Mouse (Mus musculus) gastrocnemius, adult 8-10 months (tissue): ENCODE measurements at regions not wholly inside any gene's neighbourhood (a gene's known extent, or its start where the extent isn't known, plus 50 kb on each side); places are given as distances from the start of the nearest gene placed in this dataset.
"Not testable (repeated sequence)": the region's sequence is repeated elsewhere in the genome, so short reads cannot be mapped to it uniquely, and the experiment has no call there.

Experiments
- DNase-seq, 2 experiments: peaks; one replicate each; pipeline ENCODE4 v3.0.0; 2022; ENCODE audit warnings: low spot score in 2 of 2

DNA sequence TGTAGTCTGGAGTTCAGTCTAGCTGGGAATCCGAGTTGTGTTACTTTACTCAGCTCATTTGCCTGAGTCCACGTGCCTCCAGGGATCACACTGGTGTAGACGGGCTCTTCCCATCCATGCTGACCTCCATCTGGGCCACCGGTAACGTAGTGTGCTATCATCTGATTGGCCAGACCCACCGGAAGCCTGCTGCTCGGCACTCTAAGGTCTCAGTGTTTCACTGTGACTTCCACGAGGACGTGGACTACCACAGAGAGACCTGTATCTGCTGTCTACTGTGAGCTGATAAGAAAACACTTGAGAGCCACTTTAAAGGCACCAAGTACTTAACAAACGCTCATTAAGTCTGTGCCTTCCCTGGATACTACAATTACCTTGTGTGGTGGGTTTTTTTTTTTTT, 262.8 kb upstream of the Nr5a2 start:
- DNase-seq: no peak

DNA sequence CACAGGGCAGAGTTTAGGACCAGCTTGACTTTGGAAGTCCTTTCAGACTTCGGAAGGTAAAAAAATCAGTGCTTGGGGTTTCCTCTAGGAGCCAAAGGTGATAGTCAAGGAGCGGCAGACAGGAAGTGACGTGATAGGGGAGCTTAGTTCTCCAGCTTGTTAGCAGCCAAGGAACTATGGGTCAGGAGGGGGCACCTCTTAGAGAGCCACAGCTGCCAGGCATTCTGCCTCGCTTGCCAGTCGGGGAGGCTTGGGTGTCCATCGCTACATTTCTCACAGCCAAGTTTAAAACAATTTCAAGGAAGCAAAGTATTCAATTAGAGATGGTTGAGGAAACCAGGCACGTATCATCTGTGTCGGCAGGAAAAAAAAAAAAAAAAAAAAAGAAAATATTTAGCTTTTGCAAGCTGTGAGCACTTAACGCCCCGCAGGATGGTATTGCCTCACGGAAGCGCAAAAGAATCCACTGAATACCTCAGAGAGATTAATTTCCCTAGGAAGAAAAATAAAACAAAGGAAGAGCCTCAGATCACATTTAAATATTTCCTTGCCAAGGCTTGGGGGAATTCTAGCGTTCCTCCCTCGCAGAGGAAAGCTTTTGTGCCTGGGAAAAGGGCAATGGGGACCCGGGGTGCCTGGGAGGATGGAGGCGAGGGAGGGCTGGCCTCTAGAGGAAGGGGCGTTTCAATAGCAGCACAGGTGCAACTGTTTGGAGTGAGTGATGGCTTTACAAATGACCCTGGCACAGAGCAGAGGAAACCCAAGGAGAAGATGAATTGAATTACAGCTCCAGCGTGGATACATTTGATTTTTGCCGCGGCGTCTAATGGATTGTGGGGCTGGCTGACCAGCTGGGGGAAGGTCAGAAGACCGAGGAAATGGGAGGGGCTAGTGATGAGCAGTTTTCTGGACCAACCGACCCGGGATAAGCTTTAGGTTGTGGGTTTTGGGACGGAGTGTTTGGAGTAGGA, 261.1 kb upstream of the Nr5a2 start:
- DNase-seq: no peak

DNA sequence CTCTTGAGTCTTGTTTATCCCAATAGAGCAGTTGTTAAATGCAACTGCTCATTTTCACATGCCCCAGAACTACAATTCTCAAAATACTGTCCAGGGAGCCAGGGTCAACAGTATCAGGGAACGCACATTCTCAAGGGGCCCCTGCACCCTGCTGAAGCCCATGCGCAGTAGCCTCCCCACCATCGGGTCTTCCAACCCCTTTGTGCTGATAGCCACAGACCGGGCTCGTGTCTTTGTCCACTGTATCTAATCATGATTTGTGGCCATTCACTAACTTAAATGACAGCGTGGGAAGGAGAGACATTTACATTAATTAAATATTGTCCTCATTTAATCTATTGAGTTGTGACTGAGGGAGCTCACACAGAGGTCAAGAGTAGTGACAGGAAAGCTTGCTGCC, 260.0 kb upstream of the Nr5a2 start:
- DNase-seq: no peak

DNA sequence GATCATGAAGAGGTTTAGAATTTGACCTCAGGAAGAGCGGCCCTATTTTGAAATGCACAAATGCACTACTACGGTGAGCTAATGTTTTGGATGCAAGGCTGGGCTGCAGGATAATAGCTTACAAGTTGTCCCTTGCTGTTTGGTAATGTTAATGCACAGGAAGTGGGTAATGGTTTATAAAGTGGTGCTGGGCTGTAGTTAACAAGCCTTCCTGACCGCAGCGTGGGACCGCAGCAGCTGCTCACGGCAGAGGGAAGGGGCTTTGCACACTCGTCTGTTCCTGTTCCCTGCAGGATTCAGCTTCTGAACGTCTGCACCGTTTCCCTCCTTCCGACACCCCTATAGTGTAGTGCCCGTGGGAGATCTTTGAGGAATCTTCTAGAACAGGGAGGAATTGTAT, 258.4 kb upstream of the Nr5a2 start:
- DNase-seq: no peak

DNA sequence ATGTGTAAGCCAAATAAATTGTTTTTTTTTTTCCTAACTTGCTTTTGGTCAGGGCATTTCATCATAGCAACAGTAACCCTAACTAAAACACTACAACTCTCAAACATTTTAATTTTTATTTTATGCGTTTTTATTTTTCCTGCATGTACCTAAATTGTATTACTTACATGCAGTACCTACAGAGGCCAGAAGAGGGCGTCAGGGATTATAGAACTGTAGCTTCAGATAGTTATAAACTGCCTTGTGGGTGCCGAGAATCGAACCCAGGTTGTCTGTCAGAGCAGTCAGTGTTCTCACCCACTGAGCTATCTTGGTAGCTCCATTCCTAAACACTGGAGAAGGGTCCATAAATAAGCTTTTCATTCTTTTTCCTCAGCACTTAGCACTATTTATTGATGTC, 257.8 kb upstream of the Nr5a2 start:
- DNase-seq: no peak

DNA sequence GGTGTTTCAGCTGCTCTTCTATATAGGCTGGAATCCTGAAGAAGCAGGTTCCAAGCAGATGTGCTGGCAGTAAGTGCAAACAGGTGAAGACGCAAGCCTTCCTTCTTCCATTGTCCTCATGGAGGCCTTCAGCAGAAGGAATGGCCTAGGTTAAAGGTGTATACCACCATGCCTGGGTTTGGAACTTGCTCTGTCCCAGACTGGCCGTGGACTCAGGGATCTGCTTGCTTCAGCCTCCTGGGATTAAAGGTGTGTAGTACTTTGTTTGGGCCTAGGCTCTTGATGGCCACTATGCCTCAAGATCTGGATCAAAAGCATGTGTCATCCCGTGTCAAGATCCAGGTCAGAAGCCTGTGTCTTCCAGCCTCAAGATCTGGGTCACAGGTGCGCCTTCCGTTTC, 257.0 kb upstream of the Nr5a2 start:
- DNase-seq: no peak

DNA sequence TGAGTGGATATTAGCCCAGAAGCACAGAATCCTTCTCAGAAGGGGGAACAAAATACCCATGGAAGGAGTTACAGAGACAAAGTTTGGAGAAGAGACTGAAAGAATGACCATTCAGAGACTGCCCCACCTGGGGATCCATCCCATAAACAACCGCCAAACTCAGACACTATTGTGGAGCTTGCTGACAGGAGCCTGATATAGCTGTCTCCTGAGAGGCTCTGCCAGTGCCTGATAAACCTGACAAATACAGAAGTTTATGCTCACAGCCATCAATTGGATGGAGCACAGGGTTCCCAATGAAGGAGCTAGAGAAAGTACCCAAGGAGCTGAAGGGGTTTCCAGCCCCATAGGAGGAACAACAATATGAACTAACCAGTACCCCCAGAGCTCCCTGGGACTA, 254.1 kb upstream of the Nr5a2 start:
- DNase-seq: not testable (repeated sequence)

DNA sequence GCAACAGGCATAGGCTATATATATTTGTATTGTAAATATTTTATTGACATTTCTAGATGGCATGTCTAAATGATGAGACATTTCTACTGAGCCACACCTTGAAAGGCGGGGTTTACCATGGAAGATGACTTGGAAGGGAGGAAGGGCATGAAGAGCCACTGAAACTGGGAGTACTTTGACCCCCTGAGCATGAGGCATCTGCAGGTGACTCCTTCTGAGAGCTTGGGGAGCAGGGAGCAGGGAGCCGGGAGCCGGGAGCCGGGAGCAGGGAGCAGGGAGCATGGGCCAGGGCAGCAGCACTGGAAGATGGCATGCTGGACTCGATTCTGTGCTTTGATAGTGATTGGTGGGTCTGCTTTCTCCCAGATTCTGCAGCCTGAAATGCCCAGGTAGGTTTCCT, 253.5 kb upstream of the Nr5a2 start:
- DNase-seq: no peak

DNA sequence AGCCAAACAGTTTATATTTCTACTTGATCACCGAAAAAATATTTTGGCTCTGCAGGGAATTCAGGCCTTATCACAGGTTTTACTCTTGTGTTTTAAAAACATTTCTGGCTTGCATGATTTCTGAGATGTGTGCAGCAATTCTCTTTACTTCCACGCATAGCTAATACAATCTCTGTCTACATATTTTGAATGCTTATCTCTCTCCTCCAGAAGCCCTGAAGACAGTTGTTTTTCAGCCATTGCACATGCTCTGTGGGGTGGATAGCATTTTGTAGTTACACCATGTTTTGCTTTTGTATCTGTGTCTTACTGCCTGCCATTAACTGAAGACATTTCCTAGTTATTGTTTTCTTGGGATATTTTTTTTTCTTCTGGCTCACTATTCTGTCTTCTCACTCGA, 252.6 kb upstream of the Nr5a2 start:
- no peak for DNase-seq

DNA sequence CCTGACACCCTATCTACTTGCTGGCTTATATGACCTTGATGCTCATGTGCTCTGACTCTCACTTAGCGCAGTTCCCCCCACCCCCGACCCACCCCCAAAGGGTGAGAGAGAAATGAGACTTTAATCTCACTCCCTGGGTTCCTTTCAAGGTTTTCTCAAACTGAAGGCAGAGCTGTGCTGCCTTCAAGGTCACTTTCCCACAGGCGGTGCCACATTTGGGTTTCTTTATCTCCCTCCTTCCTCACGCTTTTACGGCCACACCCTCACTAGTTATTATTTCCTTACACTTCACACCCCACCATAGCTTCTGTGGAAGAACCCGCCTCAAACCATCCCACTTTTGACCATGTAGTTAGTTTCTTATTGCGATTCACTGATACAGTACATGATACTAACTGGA, 244.1 kb upstream of the Nr5a2 start:
- DNase-seq: no peak

DNA sequence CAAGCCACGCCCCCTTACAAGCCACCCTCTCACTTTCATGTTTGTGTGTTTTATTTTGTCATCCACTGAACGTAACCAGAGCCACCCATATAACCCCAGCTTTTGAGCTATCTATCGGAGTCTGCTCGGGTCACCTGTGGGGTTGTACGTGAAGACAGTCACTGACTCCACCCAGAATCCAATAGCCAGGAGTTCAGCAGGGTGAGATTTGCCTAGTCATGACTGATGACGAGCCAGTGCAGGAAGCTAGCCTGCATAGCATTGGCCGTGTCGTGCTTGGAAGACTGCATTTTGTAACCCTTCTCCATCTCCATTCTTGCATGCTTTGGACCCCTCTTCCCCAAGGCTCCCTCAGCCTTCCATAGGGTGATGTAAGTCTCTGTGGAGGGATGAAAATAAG, 243.3 kb upstream of the Nr5a2 start:
- no peak for DNase-seq

DNA sequence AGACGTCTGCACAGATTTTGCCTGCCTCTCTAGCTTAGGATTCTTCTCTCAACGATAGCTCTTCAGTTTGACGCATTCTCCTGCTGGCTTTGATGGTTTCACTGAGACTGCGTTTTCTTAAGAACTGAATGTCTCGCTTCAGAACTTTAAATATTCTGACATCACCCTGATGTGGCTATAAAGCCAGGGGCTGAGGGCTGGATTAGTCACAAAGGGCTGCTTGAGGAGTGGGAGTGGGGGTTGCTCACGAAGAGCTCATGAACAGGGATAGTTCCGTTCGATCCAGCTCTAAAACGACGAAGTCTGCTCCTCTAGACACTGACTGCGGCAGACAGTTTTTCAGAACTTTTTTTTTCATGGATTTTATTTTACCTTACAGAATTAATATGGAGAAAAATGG, 240.7 kb upstream of the Nr5a2 start:
- DNase-seq: no peak

DNA sequence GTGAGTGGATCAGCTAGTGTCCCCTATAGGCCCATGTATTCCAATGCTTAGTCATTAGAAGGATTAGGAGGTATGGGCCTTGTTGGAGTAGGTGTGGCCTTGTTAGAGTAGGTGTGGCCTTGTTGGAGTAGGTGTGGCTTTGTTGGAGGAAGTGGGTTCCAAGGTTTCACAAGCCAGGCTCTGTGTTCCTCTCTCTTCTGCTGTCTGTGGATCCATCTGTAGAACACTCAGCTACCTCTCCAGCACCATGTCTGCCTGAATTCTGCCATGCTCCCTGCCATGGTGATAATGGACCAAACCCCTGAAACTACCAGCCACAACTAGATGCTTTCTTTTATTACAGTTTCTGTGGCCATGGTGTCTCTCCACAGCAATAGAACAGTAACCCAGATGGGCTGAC, 235.7 kb upstream of the Nr5a2 start:
- no peak for DNase-seq

DNA sequence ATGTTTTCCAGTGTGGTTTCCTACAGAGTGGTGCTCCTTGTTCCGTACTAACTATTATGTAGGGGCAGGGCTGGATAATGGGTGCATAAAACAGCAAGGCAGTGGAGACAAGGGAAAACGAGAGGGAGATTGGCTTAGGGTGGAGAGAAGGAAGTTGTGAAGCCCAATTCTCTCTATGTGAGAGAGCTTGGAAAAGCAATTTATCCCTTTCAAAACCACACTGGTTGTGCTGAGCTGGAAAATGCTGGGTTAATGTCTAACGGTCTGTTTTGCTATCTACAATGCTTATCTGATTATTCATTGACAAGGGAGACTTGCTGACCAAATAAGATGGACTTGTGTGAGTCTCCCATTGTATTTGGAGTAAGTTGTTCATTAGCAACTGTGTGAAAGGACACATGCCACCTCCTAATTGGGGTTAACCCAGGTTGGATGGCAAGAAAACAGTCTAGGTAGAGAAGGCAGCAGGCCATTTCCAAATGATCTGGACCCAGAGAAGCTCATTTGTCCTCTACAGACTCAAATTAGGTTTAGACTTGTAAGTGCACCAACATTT, 234.9 kb upstream of the Nr5a2 start:
- DNase-seq: no peak

DNA sequence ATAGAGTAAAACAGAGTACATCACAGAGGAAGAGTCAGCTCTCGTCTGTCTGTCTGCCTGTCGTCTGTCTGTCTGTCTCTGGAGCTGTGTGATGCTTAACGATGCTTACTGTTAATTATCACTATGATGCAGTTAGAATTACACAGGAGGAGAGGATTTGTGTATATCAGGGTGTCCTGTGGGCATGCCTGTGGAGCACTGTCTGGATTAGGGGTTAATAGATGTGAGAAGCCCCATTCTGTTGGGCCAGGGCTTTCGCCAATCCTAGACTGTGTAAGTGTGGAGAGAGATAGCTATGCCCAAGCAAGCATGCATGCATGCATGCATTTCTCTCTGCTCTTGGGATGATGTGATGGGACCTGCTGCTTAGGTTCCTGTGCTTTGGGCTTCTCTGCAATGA, 218.0 kb upstream of the Nr5a2 start:
- no peak for DNase-seq

DNA sequence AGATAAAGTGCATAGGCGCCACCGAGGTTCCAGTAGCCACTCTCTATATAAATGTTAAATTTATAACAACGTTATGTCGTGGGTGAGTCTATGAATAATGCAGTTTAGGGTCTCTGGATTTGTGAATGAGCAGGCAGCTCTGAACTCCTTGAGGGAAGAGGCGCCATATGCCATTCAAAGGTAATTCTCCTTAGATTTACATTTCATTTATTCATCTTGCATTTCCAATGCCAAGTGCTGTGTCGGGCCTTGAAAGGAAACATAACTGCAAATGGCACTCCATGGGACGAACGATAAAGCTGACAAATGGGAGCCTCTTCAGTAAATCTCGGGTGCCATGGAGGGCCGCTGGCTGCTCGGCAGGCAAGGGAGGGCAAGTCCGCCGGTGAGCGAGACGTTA, 216.4 kb upstream of the Nr5a2 start:
- no peak for DNase-seq

DNA sequence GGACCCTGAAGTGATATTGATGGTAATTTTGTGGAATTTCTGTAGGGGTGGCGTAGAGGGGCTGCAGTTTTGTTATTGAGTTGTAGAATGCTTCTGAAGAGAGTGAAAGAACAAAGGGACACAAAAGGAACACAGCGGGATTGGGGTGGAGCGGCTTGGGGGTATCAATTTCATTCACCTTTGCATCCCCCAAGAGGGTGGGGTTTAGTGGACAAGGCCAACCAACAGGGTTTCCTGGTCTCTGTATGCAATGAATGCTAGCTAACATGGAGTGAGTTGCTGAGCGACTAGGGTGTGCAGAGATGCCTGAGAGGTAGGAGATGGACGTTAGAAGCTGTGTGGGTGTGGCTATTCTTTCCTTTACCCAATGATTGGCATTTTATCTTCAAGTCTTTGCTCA, 213.8 kb upstream of the Nr5a2 start:
- no peak for DNase-seq

DNA sequence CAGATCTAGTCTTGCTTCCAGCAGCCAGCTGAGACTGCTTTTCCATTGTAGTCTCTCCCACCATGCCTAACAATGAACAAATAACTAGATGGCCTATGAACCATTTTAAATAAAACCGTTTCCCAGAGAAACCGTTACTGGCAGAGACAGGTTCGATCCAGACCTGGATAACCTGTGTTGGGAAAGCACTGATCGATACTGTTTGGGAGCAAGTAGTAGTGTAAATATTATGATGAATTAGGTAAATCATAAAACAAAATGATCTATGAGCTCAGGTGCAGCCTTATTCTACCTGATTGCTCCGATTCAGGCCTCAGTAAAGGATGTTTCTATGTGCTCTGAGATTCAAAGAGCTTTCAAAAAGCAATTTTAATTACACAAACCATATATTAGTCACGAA, 211.9 kb upstream of the Nr5a2 start:
- no peak for DNase-seq

DNA sequence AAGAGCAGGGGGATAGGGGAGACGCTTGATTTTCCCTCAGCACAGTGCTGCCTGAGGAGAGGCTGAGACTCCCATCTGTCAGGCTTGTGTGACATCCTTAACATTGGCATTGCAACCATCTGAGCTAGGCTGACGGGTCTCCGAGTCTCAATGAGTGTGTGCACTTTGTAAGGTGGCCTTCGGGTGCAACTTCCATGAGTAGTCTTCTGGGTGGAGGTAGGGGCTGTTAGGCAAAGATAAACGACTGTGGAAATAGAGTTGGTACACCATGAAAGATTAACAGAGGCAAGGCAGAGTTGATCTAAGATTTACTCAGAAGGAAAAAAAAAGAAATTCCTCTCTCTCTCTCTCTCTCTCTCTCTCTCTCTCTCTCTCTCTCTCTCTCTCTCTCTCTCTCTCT, 211.2 kb upstream of the Nr5a2 start:
- DNase-seq: no peak

DNA sequence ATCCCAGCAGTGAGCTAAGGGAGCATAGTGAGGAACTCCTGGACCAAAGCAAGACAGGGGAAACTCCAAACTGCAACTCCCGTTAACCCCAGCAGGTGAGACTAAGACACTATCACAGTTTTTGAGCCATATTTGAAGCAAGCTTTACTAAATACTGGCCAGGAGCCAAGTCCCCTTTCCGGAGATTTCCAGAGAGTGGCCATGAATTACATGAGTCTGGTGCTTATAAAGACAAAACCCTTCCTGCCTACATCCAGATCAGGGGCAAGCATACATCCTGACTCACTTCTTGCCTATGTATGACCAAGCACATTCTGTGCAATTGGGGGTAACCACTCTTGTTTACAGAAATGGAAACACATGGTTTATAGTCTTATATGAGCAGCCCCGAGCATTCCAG, 187.6 kb upstream of the Nr5a2 start:
- DNase-seq: no peak

DNA sequence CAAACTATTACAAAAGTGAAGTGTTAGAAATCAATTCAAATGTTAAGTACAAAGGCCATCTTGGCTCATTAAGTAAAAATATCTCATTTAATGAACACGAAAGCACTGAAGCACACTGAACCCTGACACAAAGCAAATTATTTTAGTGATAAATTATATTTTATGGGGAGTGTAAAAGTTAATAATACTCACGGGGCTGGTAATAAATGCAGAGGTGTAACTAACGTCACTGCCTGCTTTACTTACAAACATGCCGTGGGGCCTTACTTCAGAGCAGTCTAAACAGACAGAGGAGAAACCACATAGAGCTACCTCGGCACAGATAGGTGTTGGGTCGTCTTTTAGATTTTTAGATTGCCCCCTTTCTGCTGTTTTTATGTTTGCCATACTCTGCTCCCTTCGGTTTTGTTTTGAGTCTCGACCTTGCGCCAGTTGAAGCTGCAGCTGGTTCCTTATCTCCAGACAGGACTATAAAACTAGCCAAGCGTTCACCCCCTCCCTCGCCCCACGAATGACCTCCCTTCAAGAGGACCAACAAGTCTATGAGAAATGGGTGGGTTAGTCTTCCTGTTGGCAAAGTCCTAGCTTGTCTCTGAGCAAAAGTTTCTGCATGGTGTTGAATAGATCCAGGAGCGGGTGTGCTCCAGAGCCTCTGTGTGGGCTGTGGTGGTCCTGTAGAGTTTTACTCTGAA, 181.8 kb upstream of the Nr5a2 start:
- DNase-seq: no peak

DNA sequence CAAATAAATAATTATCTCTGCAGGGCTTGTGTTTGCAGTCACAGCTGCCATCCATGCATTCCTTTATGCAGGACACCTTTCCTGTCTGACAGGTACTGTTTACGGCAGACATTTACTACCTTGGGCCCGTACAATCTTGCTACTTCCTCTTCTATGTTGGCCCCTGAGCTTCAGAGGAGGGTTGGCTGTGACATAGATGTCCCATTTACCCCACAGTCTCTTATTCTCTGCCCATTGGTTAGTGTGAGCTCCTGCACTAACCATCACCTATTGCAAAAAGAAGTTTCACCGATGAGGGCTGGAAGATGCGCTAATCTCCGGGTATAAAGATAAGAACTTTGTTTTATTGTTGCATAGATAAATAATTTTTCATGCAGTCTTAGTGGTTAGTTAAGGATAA, 181.1 kb upstream of the Nr5a2 start:
- DNase-seq: no peak

DNA sequence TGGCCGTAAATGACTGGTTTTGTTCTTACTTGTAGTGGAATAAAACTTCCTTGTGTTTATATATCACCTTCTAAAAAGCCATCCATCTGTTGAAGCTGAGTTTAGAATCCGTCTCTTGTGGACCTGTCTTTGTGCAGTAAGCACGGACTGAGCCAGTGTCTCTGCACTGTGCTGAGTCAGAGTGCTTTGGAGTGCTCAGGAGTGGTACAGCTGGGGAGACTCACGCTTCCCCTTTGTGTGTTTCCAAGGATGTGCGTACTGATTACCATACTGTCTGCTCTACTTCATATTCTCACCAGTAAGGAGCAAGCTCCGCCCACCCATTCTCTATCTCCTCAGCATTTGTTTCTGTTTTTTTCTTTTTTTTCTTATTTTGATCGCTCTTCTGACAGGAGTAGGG, 175.9 kb upstream of the Nr5a2 start:
- DNase-seq: no peak
